ENCODE assay signal across 9 mouse cellular contexts in the genomic region with DNA sequence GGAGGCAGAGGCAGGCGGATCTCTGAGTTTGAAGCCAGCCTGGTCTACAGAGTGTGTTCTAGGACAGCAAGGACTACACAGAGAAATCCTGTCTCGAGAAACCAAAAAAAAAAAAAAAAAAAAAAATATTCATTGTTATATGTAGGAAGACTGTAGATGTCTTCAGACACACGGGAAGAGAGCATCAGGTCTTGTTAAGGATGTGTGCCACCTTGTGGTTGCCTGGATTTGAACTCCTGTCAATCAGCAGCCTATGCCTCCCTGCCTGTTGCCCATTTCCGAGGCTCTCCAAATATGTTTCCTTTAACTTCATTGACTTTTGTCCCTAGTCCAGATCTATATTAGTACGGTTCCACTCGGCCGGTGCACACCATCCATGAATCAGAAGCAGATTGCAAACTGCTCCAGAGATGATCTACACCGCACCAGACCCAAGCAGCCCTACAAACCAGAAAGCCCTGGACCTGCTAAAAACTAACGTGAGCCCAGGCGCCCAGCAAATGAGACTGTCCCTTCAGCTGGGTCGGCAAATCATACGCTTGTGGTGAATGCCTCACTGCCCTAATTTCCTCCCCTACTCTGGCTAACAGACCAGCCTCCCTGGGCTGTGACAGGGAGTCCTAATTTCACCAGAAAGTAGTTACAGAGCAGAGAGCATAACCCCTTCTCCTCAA. TPM values are rescaled to one million over a fixed set of nuclear protein-coding genes. Genes with fewer than 3 reads are reported as not detected.
DNase-seq lines count a peak whose midpoint lies in the region; TF ChIP-seq lines count a peak whose summit lies in the region.
"Had no signal": no experiment of that assay in that cellular context is flagged by ENCODE, and none has a peak within 500 bp of the region (broad histone marks: within the 10 kb centered on the region; RNA-seq: fewer than 3 reads in every experiment).

No protein-coding gene starts in this region.

- no peak overlapping the region for H3K27ac ChIP-seq in layer of hippocampus, adult 2 months
- no peak overlapping the region for H3K27ac ChIP-seq in cortical plate, adult 2 months (ENCODE audit: insufficient read depth, low read length)

- no peak overlapping the region for H3K4me3 ChIP-seq in layer of hippocampus, adult 2 months
- no peak overlapping the region for H3K4me3 ChIP-seq in cortical plate, adult 2 months (ENCODE audit: insufficient read depth, low read length)

- peak; percentile 63 for TF ChIP-seq CTCF in layer of hippocampus, adult 2 months (conservative IDR thresholded peaks at IDR 0.05)
- peak; percentile 34; the same call in 1 of the 2 replicates for TF ChIP-seq CTCF in cortical plate, adult 2 months (IDR thresholded peaks at IDR 0.05; ENCODE audit: extremely low read depth, insufficient read depth, low read length)

- TF ChIP-seq POLR2A in cortical plate, adult 2 months (IDR thresholded peaks at IDR 0.05; ENCODE audit: extremely low read depth, insufficient read depth, low read length) = no peak

- H3K4me1 ChIP-seq in cortical plate, adult 2 months (ENCODE audit: control insufficient read depth, insufficient read depth, low read length) = no peaks in the 10 kb centered on the region

- peak; percentile 34 to 39 for DNase-seq in cerebellum, postnatal 10 days
- DNase-seq in cerebellum, adult 11-12 months = no peak
- DNase-seq in layer of hippocampus, adult 2 months (ENCODE audit: low spot score in 2 of 2) = no peak
- no peak for DNase-seq in layer of hippocampus, adult 9-11 months
- DNase-seq in 416B (ENCODE audit: low read depth) = peak; percentile 82
- no peak for DNase-seq in spleen, adult 12 weeks (ENCODE audit: low spot score)
- DNase-seq in adrenal gland, adult 18-20 months (ENCODE audit: low spot score in 2 of 2) = no peak
- DNase-seq: adrenal gland, postnatal 25 days had no signal

RNA-seq across cellular contexts. Expression of a gene that starts 1.2 kb away (rescaled TPM):
- 10 to 100 TPM; 16.8 to 21.5 TPM for total RNA-seq in layer of hippocampus, adult 2 months (2021)
- polyA plus RNA-seq in cortical plate, adult 2 months (2012; rRNA removed) = 16.4 and 18.6 TPM in 2 replicates
- total RNA-seq in adrenal gland, adult 18-20 months (2021) = 10 to 100 TPM; 14.0 to 14.5 TPM

RNA-seq across cellular contexts. Expression of a gene that starts 17.5 kb away (rescaled TPM):
- 100 to 1,000 TPM; 144 to 150 TPM for total RNA-seq in layer of hippocampus, adult 2 months (2021)
- polyA plus RNA-seq in cortical plate, adult 2 months (2012; rRNA removed) = 158 and 168 TPM in 2 replicates
- total RNA-seq in adrenal gland, adult 18-20 months (2021) = 100 to 1,000 TPM; 175 to 181 TPM

RNA-seq across cellular contexts. Expression of a gene that starts 33.3 kb away (rescaled TPM):
- 10 to 100 TPM; 86.6 to 89.3 TPM for total RNA-seq in layer of hippocampus, adult 2 months (2021)
- polyA plus RNA-seq in cortical plate, adult 2 months (2012; rRNA removed) = 77.0 and 80.1 TPM in 2 replicates
- 10 to 100 TPM in 1 of 2 experiments, 1 to 10 TPM in 1; 6.2 to 13.3 TPM for total RNA-seq in adrenal gland, adult 18-20 months (2021)

RNA-seq across cellular contexts. Expression of a gene that starts 40.4 kb away (rescaled TPM):
- total RNA-seq in layer of hippocampus, adult 2 months (2021) = 10 to 100 TPM; 34.5 to 36.5 TPM
- polyA plus RNA-seq in cortical plate, adult 2 months (2012; rRNA removed) = 24.3 and 26.1 TPM in 2 replicates
- total RNA-seq in adrenal gland, adult 18-20 months (2021) = 10 to 100 TPM; 42.9 to 47.1 TPM

RNA-seq across cellular contexts. Expression of a gene that starts 40.4 kb away (rescaled TPM):
- 1 to 10 TPM; 2.9 to 3.8 TPM for total RNA-seq in layer of hippocampus, adult 2 months (2021)
- 2.3 and 3.0 TPM in 2 replicates for polyA plus RNA-seq in cortical plate, adult 2 months (2012; rRNA removed)
- total RNA-seq in adrenal gland, adult 18-20 months (2021) = 1 to 10 TPM; 1.8 to 1.9 TPM

Comparison
In these comparisons a context has a peak if more than half of its experiments do, and no peak if none do; other contexts are left out.
1. DNase-seq: peak in cerebellum, postnatal 10 days (2 of 2) and 416B (single experiment); none in cerebellum, adult 11-12 months (single experiment), layer of hippocampus, adult 2 months (0 of 2), layer of hippocampus, adult 9-11 months (single experiment), spleen, adult 12 weeks (single experiment) and adrenal gland, adult 18-20 months (0 of 2).
2. RNA of a gene that starts 33.3 kb away (total RNA-seq): 86.6 to 89.3 TPM in layer of hippocampus, adult 2 months; 6.2 to 13.3 TPM in adrenal gland, adult 18-20 months; every median in the first group is over 4 times any median in the second.